Mouse (Mus musculus) testis, adult 2 months (tissue): ENCODE results near the gene 2810408A11Rik. TPM values are rescaled to one million over a fixed set of nuclear protein-coding genes. Genes with fewer than 3 reads are reported as not detected.

Experiments
- H3K27ac ChIP-seq: fragments of 200-500 bp; 2 replicates; pipeline ENCODE4 v1.5.1; 2012; ENCODE audit warnings: low read depth, low read length; ENCODE audit not compliant: control insufficient read depth, insufficient read depth
- H3K27me3 ChIP-seq: fragments of 200-500 bp; 2 replicates; pipeline ENCODE4 v1.6.1; 2012; ENCODE audit warnings: mild to moderate bottlenecking, low read length, moderate library complexity; ENCODE audit not compliant: control insufficient read depth, insufficient read depth
- H3K36me3 ChIP-seq: fragments of 200-500 bp; 2 replicates; pipeline ENCODE4 v1.6.1; 2012; ENCODE audit warnings: mild to moderate bottlenecking, low read length; ENCODE audit not compliant: control insufficient read depth, insufficient read depth
- H3K4me1 ChIP-seq: fragments of 200-500 bp; 2 replicates; pipeline ENCODE4 v1.6.1; 2012; ENCODE audit warnings: low read length; ENCODE audit not compliant: control insufficient read depth, insufficient read depth
- H3K4me3 ChIP-seq: fragments of 200-500 bp; 2 replicates; pipeline ENCODE4 v1.5.1; 2012; ENCODE audit warnings: low read depth, mild to moderate bottlenecking, low read length, moderate library complexity, mixed read lengths; ENCODE audit not compliant: control insufficient read depth
- CTCF ChIP-seq: fragments of 200-500 bp; IDR thresholded peaks from 2 replicates; pipeline ENCODE4 v1.5.1; 2012; ENCODE audit warnings: low read depth, mild to moderate bottlenecking, inconsistent platforms, low read length, moderate library complexity; ENCODE audit not compliant: control insufficient read depth, insufficient read depth, insufficient replicate concordance
- POLR2A ChIP-seq: fragments of 200-500 bp; IDR thresholded peaks from 2 replicates; pipeline ENCODE4 v1.6.1; 2012; ENCODE audit warnings: low read depth, mild to moderate bottlenecking, inconsistent platforms, low read length, moderate library complexity; ENCODE audit not compliant: control insufficient read depth
- polyA plus RNA-seq: library from polyadenylated mRNA; depleted of rRNA; stranded (reverse); fragments of >200 nt; gene quantifications from 2 replicates; pipeline ENCODE4 v1.2.3, GENCODE M21; 2012

The 2810408A11Rik gene
- polyA plus RNA-seq, 1 experiment: 125 TPM

- no peak overlapping the region for H3K27ac ChIP-seq
- H3K36me3 ChIP-seq: peaks cover 7% of the 10 kb centered on the region
- no peak overlapping the region for H3K4me3 ChIP-seq
- TF ChIP-seq CTCF (no peak), POLR2A (peak; percentile 17; the same call in 1 of the 2 replicates)
- H3K27me3 ChIP-seq: no peaks in the 10 kb centered on the region
- H3K4me1 ChIP-seq: peaks cover 20% of the 10 kb centered on the region
These were observed 15.2 kb upstream of the 2810408A11Rik start for GRCm38 (mm10) chr11:69915667-69916627.

GRCm38 (mm10) chr11:69914917-69915430, 14.2 kb upstream of the 2810408A11Rik start:
- peaks cover 18% of the 10 kb centered on the region for H3K4me1 ChIP-seq
- no peak overlapping the region for H3K27ac ChIP-seq
- TF ChIP-seq POLR2A: no peak
- TF ChIP-seq CTCF: no peak
- peaks cover 10% of the 10 kb centered on the region for H3K36me3 ChIP-seq
- no peaks in the 10 kb centered on the region for H3K27me3 ChIP-seq
- peak overlapping the region; percentile 86 for H3K4me3 ChIP-seq

- TF ChIP-seq CTCF (no peak), POLR2A (no peak; the same call in 1 of the 2 replicates)
- H3K4me3 ChIP-seq: peak overlapping the region; percentile 86
- peaks cover 15% of the 10 kb centered on the region for H3K4me1 ChIP-seq
- H3K36me3 ChIP-seq: peaks cover 7% of the 10 kb centered on the region
- peak overlapping the region; percentile 33 for H3K27ac ChIP-seq
- no peaks in the 10 kb centered on the region for H3K27me3 ChIP-seq
These were observed 13.6 kb upstream of the 2810408A11Rik start for GRCm38 (mm10) chr11:69914372-69914764.

- no peaks in the 10 kb centered on the region for H3K27me3 ChIP-seq
- peak within 1 kb of the TSS; percentile 61 for H3K27ac ChIP-seq
- TF ChIP-seq POLR2A: peak; percentile 59
- no peak for TF ChIP-seq CTCF
- peaks cover 4% of the 10 kb centered on the region for H3K36me3 ChIP-seq
- peaks cover 10% of the 10 kb centered on the region for H3K4me1 ChIP-seq
- peak within 1 kb of the TSS; percentile 86 for H3K4me3 ChIP-seq
These were observed 13.0 kb upstream of the 2810408A11Rik start, which contains the start of gene Gps2 for GRCm38 (mm10) chr11:69913554-69914371. Gene Gps2, plus strand, starts transcription at chr11:69913888.

GRCm38 (mm10) chr11:69912716-69913530, 12.1 kb upstream of the 2810408A11Rik start:
- peak overlapping the region; percentile 7; the same call in 1 of the 2 replicates for H3K27ac ChIP-seq
- H3K27me3 ChIP-seq: no peaks in the 10 kb centered on the region
- peaks cover 2% of the 10 kb centered on the region for H3K36me3 ChIP-seq
- TF ChIP-seq CTCF (no peak), POLR2A (no peak)
- peaks cover 10% of the 10 kb centered on the region for H3K4me1 ChIP-seq
- peak overlapping the region; percentile 86 for H3K4me3 ChIP-seq

GRCm38 (mm10) chr11:69911701-69912100, 10.9 kb upstream of the 2810408A11Rik start:
- Histone ChIP-seq H3K27me3 (no peaks in the 10 kb centered on the region), H3K4me1 (peaks cover 10% of the 10 kb centered on the region), H3K4me3 (no peak overlapping the region), H3K36me3 (peaks cover 6% of the 10 kb centered on the region), H3K27ac (no peak overlapping the region)
- TF ChIP-seq POLR2A (no peak), CTCF (no peak)
